Mouse (Mus musculus) frontal cortex, postnatal 14 days (tissue): Measurements from ENCODE around the gene Cep70.

ENCODE experiments used
- DNase-seq, 2 experiments: peaks; one replicate each; pipeline ENCODE4 v3.0.0; 2022; ENCODE audit warnings: low spot score in 2 of 2

The Cep70 gene

GRCm38 (mm10) chr9:99319343-99319951 is 76.3 kb downstream of the Cep70 start:
- no peak for DNase-seq

GRCm38 (mm10) chr9:99320006-99320405 is 76.8 kb downstream of the Cep70 start:
- no peak for DNase-seq

GRCm38 (mm10) chr9:99325208-99325929 is 82.2 kb downstream of the Cep70 start:
- DNase-seq, result no peak

GRCm38 (mm10) chr9:99325961-99326360 is 82.8 kb downstream of the Cep70 start:
- DNase-seq, result no peak

- DNase-seq, result no peak
These were observed 83.7 kb downstream of the Cep70 start for GRCm38 (mm10) chr9:99326881-99327280.

- DNase-seq, result no peak
These were observed 93.4 kb downstream of the Cep70 start for GRCm38 (mm10) chr9:99336538-99336937.

GRCm38 (mm10) chr9:99338293-99338692 is 95.1 kb downstream of the Cep70 start:
- DNase-seq, result no peak

- no peak for DNase-seq
These were observed 96.0 kb downstream of the Cep70 start for GRCm38 (mm10) chr9:99339182-99339581.

GRCm38 (mm10) chr9:99340126-99340525 is 97.0 kb downstream of the Cep70 start:
- no peak for DNase-seq

- DNase-seq, result no peak
These were observed 98.4 kb downstream of the Cep70 start for GRCm38 (mm10) chr9:99341600-99341999.

GRCm38 (mm10) chr9:99345351-99345792 is 102.2 kb downstream of the Cep70 start:
- DNase-seq, result peak; percentile 32 to 57
